Mouse (Mus musculus) neural tube, embryonic 15.5 days (tissue): ENCODE measurements around the gene Znrd1. TPM values are rescaled to one million over a fixed set of nuclear protein-coding genes. Genes with fewer than 3 reads are reported as not detected.
"Not testable (repeated sequence)": the region's sequence is repeated elsewhere in the genome, so short reads cannot be mapped to it uniquely, and the experiment has no call there.

Experiments used
- ATAC-seq: fragments of 200-750 bp; cut with Nextera tagmentation; 2 replicates; pipeline ENCODE4 v1.8.0; 2017; ENCODE audit warnings: mild to moderate bottlenecking, moderate TSS enrichment, moderate library complexity; ENCODE audit not compliant: low FRiP score
- H3K27ac ChIP-seq: fragments of 300-500 bp; sonication (generic); replicated peaks from 2 replicates; pipeline ENCODE4 v1.5.1; 2015; ENCODE audit warnings: mild to moderate bottlenecking, inconsistent platforms
- H3K27me3 ChIP-seq: fragments of 300-500 bp; sonication (generic); replicated peaks from 2 replicates; pipeline ENCODE4 v1.6.1; 2015; ENCODE audit warnings: inconsistent platforms
- H3K36me3 ChIP-seq: fragments of 300-500 bp; sonication (generic); 2 replicates; pipeline ENCODE4 v1.6.1; 2015; ENCODE audit warnings: inconsistent platforms
- H3K4me1 ChIP-seq: fragments of 300-500 bp; sonication (generic); 2 replicates; pipeline ENCODE4 v1.6.1; 2015; ENCODE audit warnings: inconsistent platforms
- H3K4me2 ChIP-seq: fragments of 300-500 bp; sonication (generic); 2 replicates; pipeline ENCODE4 v1.6.1; 2015; ENCODE audit warnings: inconsistent platforms, mild to moderate bottlenecking, moderate library complexity
- H3K4me3 ChIP-seq: fragments of 300-500 bp; sonication (generic); replicated peaks from 2 replicates; pipeline ENCODE4 v1.5.1; 2015; ENCODE audit warnings: mild to moderate bottlenecking, inconsistent platforms
- H3K9ac ChIP-seq: fragments of 300-500 bp; sonication (generic); replicated peaks from 2 replicates; pipeline ENCODE4 v1.6.1; 2015; ENCODE audit warnings: mild to moderate bottlenecking, inconsistent platforms
- H3K9me3 ChIP-seq: fragments of 300-500 bp; sonication (generic); replicated peaks from 2 replicates; pipeline ENCODE4 v1.6.1; 2016; ENCODE audit warnings: inconsistent platforms
- WGBS: fragments of 180-500 bp; shearing (Covaris S2); methylation state at CpG from one replicate; pipeline ENCODE4 v1.1.7; 2015; ENCODE audit warnings: mixed read lengths; 5-methylcytosine and 5-hydroxymethylcytosine counted together
- polyA plus RNA-seq: library from polyadenylated mRNA; unstranded; fragments of >200 nt; fragmentation: Nextera tagmentation; extraction: Ambion mirVana; gene quantifications from 2 replicates; pipeline ENCODE4 v1.2.1, GENCODE M21; 2015

Gene Znrd1
- polyA plus RNA-seq, 1 experiment from 2014 or later, result 59.2 TPM

DNA sequence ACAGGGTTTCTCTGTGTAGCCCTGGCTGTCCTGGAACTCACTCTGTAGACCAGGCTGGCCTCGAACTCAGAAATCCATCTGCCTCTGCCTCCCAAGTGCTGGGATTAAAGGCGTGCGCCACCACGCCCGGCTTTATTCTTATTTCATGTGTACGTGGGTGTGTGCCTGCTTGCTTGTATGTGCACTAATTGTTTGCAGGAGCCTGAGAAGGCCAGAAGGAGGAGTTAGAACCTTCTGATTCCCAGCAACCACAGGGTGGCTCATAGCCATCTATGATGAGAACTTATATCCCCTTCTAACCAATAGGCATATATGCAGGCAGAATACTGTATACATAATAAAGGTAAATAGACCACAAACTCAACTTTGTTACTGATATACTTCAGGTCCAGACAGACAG is 32.3 kb upstream of the Znrd1 start:
- not testable (repeated sequence) for ATAC-seq, H3K27ac ChIP-seq, H3K4me1 ChIP-seq, H3K9me3 ChIP-seq, H3K4me2 ChIP-seq, H3K36me3 ChIP-seq, H3K9ac ChIP-seq, H3K4me3 ChIP-seq
- WGBS, result 95% methylated on average over 6 of the region's 6 CpGs
- peaks cover 31% of the 10 kb centered on the region for H3K27me3 ChIP-seq

DNA sequence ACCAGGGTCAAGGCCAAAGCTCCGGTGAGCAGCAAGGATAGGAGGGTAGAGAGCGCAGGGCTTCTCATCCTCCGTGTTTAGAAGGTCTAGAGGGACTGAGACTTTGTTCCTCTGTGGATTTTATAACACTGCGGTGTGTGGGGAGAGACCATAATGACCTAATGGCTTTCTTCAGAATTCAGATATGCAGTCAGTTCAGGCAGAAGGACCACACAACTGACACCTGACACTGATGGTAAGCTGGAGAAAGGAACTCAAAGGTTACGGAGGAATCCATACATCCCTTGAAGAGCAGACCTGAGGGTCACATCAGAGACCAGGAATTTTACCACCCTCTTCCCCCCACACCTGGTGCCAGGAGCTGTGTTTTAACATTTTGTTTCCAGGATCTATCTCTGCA is 31.1 kb upstream of the Znrd1 start, which contains the start of gene H2-M5:
TSS of gene H2-M5 (minus strand) at position 101 of the 400 bp plus-strand sequence.
- H3K9ac ChIP-seq, result no peak within 1 kb of the TSS

DNA sequence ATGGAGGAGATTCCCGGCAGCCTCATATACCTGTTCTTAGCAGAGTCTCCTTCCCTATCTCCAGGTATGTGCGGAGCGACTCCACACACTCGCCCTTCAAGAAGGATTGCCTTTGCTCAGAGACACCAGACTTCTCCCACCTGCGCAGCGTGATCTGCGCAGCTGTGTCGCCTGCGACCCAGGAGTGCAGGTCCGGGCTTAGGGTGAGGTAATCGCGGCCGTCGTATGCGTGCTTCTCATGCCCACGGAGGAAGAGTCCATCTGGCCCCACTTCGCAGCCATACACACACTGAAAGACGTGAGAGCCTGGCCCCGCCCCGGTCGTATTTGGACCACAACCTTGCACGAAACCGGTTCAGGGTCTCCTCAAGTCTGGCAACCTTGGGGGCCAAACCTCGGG is 30.1 kb upstream of the Znrd1 start:
- H3K4me1 ChIP-seq, result no peaks in the 10 kb centered on the region
- 11% methylated on average over 24 of the region's 24 CpGs for WGBS
- no peak overlapping the region for H3K27ac ChIP-seq
- H3K9ac ChIP-seq, result no peak overlapping the region
- H3K36me3 ChIP-seq, result no peaks in the 10 kb centered on the region
- peak overlapping the region; percentile 41 for H3K4me2 ChIP-seq
- no peaks in the 10 kb centered on the region for H3K9me3 ChIP-seq
- peak; percentile 38 for ATAC-seq
- H3K4me3 ChIP-seq, result peak overlapping the region; percentile 15; the same call in 1 of the 2 replicates
- peaks cover 31% of the 10 kb centered on the region for H3K27me3 ChIP-seq

More for the DNA sequence above, 31.1 kb upstream of the Znrd1 start, which contains the start of gene H2-M5:
- 27% methylated on average over 5 of the region's 5 CpGs for WGBS
- H3K4me1 ChIP-seq, result no peaks in the 10 kb centered on the region
- no peaks in the 10 kb centered on the region for H3K36me3 ChIP-seq
- no peak for ATAC-seq
- H3K27me3 ChIP-seq, result peaks cover 31% of the 10 kb centered on the region
- H3K27ac ChIP-seq, result no peak within 1 kb of the TSS
- H3K9me3 ChIP-seq, result no peaks in the 10 kb centered on the region
- peak within 1 kb of the TSS; percentile 15; the same call in 1 of the 2 replicates for H3K4me3 ChIP-seq
- H3K4me2 ChIP-seq, result peak within 1 kb of the TSS; percentile 41

DNA sequence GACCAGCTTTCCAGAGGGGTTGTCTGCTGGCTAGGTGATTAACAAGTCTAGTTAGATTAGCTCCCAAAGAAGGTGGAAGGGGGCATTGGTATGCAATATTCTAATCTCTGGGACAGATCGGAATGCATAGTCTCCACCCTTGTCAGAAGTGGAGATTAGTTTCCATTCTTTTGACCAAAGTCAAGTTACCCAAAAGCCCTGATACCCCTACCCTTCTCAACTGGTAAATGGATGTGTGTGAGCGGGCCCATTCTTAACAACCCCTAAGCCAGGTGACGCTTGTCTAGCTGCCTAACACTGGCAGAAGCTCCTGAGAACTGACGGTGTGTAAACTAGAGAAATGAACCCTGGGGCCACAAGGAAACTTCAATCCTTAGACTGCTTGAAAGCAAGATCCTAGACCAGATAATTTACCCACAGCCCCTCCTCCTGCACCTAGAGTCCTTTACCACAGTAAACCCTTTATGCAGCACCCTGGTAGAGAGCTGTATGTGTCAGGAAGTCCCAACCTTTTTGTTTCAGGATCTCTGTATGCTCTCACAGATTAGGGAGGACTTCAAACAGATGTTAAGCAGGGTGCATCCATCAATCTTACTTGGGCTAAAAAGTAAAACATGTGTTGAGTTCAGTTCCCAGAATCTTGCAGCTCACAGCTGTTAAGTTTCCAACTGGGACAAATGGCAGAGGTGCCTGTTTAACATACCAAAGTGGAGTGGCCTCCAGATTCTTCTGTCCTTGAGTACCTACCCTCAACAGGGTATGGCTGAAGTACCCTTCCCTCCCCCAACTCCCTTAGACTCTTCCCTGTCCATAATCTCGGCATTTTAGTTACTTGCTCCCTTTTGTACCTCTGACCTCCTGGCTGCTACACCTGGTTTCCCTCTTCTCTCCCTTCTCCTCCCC is 24.1 kb upstream of the Znrd1 start:
- Histone ChIP-seq H3K4me2 (no peak overlapping the region), H3K9me3 (no peaks in the 10 kb centered on the region), H3K27ac (no peak overlapping the region), H3K4me1 (no peaks in the 10 kb centered on the region), H3K36me3 (no peaks in the 10 kb centered on the region), H3K9ac (no peak overlapping the region), H3K4me3 (no peak overlapping the region), H3K27me3 (peaks cover 10% of the 10 kb centered on the region)
- ATAC-seq, result no peak
- WGBS, result 32% methylated on average over 5 of the region's 5 CpGs

DNA sequence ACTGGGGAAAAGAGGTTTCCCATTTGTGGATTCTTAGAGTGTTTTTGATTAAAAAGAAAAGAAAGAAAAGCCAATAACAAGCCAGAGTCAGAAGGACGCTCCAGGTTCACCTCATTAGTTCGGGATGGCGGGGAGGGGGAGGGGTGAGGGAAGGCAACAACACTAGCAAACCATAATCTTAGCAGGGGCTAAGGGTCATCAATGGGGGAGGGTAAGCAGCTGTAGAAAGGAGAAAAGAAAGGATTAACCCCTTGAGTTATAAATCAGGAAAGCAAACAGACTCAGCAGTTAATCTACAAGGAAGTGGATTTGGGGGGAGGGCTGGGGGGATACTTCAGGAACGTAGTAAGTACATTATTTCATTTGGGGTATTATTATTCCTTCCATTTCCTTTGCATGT is 23.5 kb upstream of the Znrd1 start:
- Histone ChIP-seq H3K9ac (no peak overlapping the region), H3K4me2 (peak overlapping the region; percentile 28), H3K27ac (no peak overlapping the region), H3K4me1 (no peaks in the 10 kb centered on the region), H3K9me3 (no peaks in the 10 kb centered on the region), H3K4me3 (no peak overlapping the region), H3K27me3 (peaks cover 3% of the 10 kb centered on the region; the same call in 1 of the 2 replicates), H3K36me3 (no peaks in the 10 kb centered on the region)
- ATAC-seq, result no peak
- WGBS, result 5% methylated on average over 4 of the region's 4 CpGs

DNA sequence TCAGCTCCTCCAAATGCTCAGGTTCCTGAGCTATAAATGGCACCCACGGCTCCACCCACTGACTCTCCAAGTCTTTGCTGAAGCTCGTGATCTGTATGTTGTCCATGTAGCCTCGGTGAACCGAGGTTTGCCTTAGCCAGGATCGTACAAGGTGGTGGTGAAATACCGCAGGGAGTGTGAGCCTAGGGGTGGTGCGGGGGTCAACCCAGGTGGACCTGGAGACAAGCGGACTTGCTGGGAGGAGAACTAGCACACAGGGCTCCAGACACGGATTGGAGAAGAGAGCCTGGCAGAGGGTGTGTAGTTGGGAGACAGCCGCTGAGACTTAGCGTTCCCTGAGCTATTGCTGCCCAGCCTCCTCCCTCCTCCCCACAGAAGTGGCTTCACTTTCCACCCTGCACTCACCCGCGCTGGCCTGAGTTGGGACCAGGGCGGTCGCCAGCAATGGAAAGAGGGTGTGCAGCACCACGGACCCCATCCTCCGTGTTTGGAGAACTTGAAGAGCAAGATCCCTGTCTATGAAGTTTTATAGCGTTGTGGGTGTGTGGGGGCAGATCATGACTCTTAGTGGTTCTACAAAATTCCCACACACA is 23.0 kb upstream of the Znrd1 start, which contains the start of gene 2410137M14Rik:
TSS of gene 2410137M14Rik (minus strand) at position 17 of the 593 bp plus-strand sequence.
- Histone ChIP-seq H3K4me3 (no peak within 1 kb of the TSS), H3K36me3 (no peaks in the 10 kb centered on the region), H3K4me2 (peak within 1 kb of the TSS; percentile 28), H3K27ac (no peak within 1 kb of the TSS), H3K27me3 (no peaks in the 10 kb centered on the region), H3K9ac (no peak within 1 kb of the TSS), H3K9me3 (no peaks in the 10 kb centered on the region), H3K4me1 (no peaks in the 10 kb centered on the region)
- 18% methylated on average over 18 of the region's 18 CpGs for WGBS
- ATAC-seq, result no peak

DNA sequence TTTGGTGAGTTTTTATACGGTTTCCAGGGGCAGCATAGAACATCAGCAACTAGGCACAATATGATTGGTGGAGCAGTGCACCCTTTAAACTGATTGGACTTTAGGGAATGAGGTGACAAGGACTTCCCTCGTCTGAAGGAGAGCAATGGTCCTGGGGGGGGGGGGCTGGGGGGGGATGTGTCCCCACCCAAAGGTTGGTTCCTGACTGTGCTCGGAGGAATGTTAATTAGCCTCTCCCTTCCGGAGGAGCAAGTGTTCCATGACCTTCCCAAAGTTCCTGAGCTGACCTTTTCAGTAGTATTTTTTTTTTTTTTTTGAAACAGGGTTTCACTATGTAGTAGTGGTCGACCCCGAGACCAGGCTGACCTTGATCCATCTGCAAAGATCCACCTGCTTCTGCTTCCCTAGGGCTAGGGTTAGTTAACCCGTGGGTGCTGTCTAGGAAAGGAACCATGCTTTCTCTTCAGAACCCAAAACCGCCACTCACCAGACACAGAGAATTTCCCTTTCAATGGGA is 15.0 kb upstream of the Znrd1 start:
- 81% methylated on average over 8 of the region's 8 CpGs for WGBS
- Histone ChIP-seq H3K27ac (no peak overlapping the region), H3K4me1 (no peaks in the 10 kb centered on the region), H3K36me3 (no peaks in the 10 kb centered on the region), H3K4me3 (no peak overlapping the region), H3K27me3 (no peaks in the 10 kb centered on the region), H3K4me2 (no peak overlapping the region), H3K9ac (no peak overlapping the region), H3K9me3 (no peaks in the 10 kb centered on the region)
- no peak for ATAC-seq

DNA sequence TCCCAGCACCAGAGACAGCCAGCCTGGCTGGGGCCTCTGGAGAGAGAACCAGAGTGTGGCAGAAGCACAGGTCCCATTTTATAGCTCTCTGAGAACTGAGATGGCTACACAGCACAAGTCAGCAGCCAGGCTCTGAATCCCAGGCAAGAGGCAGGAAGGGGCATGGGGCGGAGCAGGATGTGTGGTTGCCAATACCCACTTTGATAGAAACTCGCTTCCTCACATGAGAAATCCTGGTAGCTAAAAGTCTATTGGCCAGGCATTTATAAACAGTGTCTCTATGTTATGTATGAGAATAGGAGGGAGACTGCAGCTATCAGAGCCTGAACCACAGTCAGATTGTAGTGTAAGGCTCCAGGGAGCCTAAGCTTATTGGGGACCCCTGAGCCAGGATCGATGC is 14.4 kb upstream of the Znrd1 start:
- no peaks in the 10 kb centered on the region for H3K36me3 ChIP-seq
- 82% methylated on average over 3 of the region's 3 CpGs for WGBS
- H3K9ac ChIP-seq, result no peak overlapping the region
- ATAC-seq, result no peak
- no peaks in the 10 kb centered on the region for H3K27me3 ChIP-seq
- H3K4me2 ChIP-seq, result no peak overlapping the region
- no peak overlapping the region for H3K27ac ChIP-seq
- no peak overlapping the region for H3K4me3 ChIP-seq
- H3K9me3 ChIP-seq, result no peaks in the 10 kb centered on the region
- no peaks in the 10 kb centered on the region for H3K4me1 ChIP-seq

DNA sequence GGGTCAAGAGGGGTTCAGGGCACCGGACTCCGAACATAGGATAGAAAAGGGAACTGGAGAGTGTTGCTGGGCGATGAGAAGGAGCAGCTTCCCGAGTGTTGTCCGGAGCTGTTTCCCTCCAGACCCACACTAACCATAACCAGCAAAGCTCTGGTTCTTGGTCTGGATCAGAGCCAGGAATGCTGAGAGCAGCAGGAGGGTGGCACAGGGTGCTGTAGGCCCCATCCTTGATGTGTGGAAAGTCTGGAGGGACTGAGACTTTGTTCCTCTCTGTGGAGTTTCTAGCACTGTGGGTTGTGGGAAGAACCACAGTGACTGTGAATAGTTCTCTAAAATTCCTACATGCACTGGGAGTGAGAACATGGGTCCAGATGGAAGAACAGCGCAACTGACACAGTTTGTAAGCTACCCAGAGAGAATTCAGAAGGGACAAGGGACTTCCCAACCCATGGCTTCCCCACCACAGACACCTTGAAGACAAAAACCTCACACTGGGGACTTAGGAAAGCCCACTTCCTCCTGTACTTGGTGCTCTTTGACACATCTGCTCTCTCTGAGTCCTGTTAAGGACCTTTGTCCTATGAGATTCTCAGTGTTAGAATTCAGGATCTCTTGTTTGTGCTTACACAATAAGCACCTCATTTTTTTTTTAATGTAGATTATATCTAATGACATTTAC is 13.0 kb upstream of the Znrd1 start:
- Histone ChIP-seq H3K4me3 (no peak overlapping the region), H3K36me3 (no peaks in the 10 kb centered on the region), H3K9me3 (no peaks in the 10 kb centered on the region), H3K27me3 (no peaks in the 10 kb centered on the region), H3K4me2 (no peak overlapping the region), H3K9ac (no peak overlapping the region), H3K4me1 (no peaks in the 10 kb centered on the region), H3K27ac (no peak overlapping the region)
- no peak for ATAC-seq
- 90% methylated on average over 6 of the region's 6 CpGs for WGBS

DNA sequence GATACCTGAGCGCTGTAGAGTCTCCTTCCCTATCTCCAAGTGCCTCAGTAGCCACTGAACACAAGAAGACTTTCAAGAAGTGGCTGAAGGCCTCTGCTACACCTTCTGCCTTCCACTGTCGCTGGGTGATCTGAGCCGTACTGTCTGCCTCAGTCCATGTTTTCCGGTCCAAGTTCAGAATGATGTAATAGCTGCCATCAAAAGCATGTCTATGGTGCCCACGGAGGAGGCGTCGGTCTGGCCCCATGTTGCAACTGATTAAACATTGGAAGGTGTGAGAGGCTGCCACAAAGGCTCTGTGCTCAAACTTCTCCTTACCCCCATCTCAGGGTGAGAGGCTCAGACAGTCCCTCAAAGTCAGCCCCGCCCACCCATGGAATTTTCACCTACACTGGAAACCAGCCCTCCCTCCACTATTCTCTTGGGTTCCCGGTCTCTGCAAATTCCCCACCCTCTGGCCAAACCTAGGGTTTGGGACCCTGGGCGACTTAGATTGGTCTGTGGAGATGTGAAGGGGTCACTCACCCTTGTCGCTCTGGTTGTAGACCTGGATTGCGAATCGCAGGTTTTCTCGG is 12.0 kb upstream of the Znrd1 start:
- Histone ChIP-seq H3K27me3 (no peaks in the 10 kb centered on the region), H3K36me3 (no peaks in the 10 kb centered on the region), H3K27ac (no peak overlapping the region), H3K4me3 (no peak overlapping the region), H3K9ac (no peak overlapping the region), H3K4me2 (no peak overlapping the region), H3K4me1 (no peaks in the 10 kb centered on the region), H3K9me3 (no peaks in the 10 kb centered on the region)
- ATAC-seq, result no peak
- WGBS, result 89% methylated on average over 14 of the region's 14 CpGs

DNA sequence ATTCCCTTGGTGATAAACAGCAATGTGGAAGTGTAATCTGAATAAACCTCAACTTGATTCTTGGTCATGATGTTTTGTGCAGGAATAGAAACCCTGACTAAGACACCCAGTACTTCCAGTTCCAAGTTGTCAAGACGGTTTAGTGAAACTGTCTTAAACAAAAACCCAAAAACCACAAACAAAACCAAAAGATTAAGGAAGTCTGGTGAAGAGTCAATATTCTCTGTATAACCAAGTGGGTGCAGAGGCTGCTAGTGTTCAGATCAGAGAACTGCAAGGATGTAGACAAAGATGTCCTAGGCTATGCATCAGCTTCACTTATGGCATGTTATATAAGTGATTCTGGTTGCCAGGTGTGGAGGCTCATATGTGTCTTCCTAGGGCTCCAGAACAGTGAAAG is 8.5 kb upstream of the Znrd1 start:
- H3K4me1 ChIP-seq, result no peaks in the 10 kb centered on the region
- no peaks in the 10 kb centered on the region for H3K9me3 ChIP-seq
- no peak overlapping the region for H3K4me3 ChIP-seq
- no peak overlapping the region for H3K4me2 ChIP-seq
- no peak for ATAC-seq
- H3K27me3 ChIP-seq, result no peaks in the 10 kb centered on the region
- H3K27ac ChIP-seq, result no peak overlapping the region
- no peak overlapping the region for H3K9ac ChIP-seq
- no peaks in the 10 kb centered on the region for H3K36me3 ChIP-seq
- 84% methylated on average over 1 of the region's 1 CpGs for WGBS
